Mouse (Mus musculus) stomach, postnatal 0 days (tissue): ENCODE measurements around the gene Sypl2. TPM values are rescaled to one million over a fixed set of nuclear protein-coding genes. Genes with fewer than 3 reads are reported as not detected.
A peak's percentile ranks its signal among the peaks of the same experiment; 100 is the strongest.

ENCODE experiments used
- ATAC-seq: fragments of 200-750 bp; cut with Nextera tagmentation; 2 replicates; pipeline ENCODE4 v1.8.0; 2017; ENCODE audit not compliant: low FRiP score, low TSS enrichment
- DNase-seq: peaks from one replicate; pipeline ENCODE4 v3.0.0-alpha.2; 2016; ENCODE audit warnings: low spot score
- H3K27ac ChIP-seq: fragments of 300-500 bp; sonication (generic); replicated peaks from 2 replicates; pipeline ENCODE4 v1.5.1; 2014; ENCODE audit warnings: mild to moderate bottlenecking, control low read depth
- H3K27me3 ChIP-seq: fragments of 300-500 bp; sonication (generic); 2 replicates; pipeline ENCODE4 v1.6.1; 2014; ENCODE audit warnings: low read length; ENCODE audit not compliant: control insufficient read depth, insufficient read depth
- H3K36me3 ChIP-seq: fragments of 300-500 bp; sonication (generic); 2 replicates; pipeline ENCODE4 v1.6.1; 2014; ENCODE audit warnings: low read length, mixed read lengths; ENCODE audit not compliant: control insufficient read depth, insufficient read depth
- H3K4me1 ChIP-seq: fragments of 300-500 bp; sonication (generic); replicated peaks from 2 replicates; pipeline ENCODE4 v1.6.1; 2014; ENCODE audit warnings: antibody characterized with exemption; ENCODE audit not compliant: control insufficient read depth, insufficient read depth
- H3K4me2 ChIP-seq: fragments of 300-500 bp; sonication (generic); replicated peaks from 2 replicates; pipeline ENCODE4 v1.6.1; 2014; ENCODE audit warnings: low read depth, mild to moderate bottlenecking, control low read depth, moderate library complexity
- H3K4me3 ChIP-seq: fragments of 300-500 bp; sonication (generic); 2 replicates; pipeline ENCODE4 v1.5.1; 2014; ENCODE audit warnings: low read depth, low read length, control low read depth
- H3K9ac ChIP-seq: fragments of 300-500 bp; sonication (generic); 2 replicates; pipeline ENCODE4 v1.6.1; 2014; ENCODE audit warnings: mild to moderate bottlenecking, low read length, control low read depth, mixed read lengths
- H3K9me3 ChIP-seq: fragments of 300-500 bp; sonication (generic); 2 replicates; pipeline ENCODE4 v1.6.1; 2016; ENCODE audit warnings: low read length; ENCODE audit not compliant: control insufficient read depth
- CTCF ChIP-seq: IDR thresholded peaks from 2 replicates; pipeline ENCODE4 v1.5.1; 2016; ENCODE audit warnings: antibody characterized with exemption, low read depth, mild to moderate bottlenecking, moderate library complexity
- EP300 ChIP-seq: optimal IDR thresholded peaks from 2 replicates; pipeline ENCODE3; 2016; ENCODE audit warnings: antibody characterized with exemption
- WGBS: fragments of 180-500 bp; shearing (Covaris S2); extraction: QIAGEN DNeasy Blood & Tissue Kit; methylation state at CpG from one replicate; pipeline ENCODE4 v1.1.7; 2014; 5-methylcytosine and 5-hydroxymethylcytosine counted together
- polyA plus RNA-seq: library from polyadenylated mRNA; unstranded; fragments of >200 nt; fragmentation: Nextera tagmentation; extraction: Ambion mirVana; gene quantifications from 2 replicates; pipeline ENCODE4 v1.2.1, GENCODE M21; 2015

Gene Sypl2
- polyA plus RNA-seq, 1 experiment from 2014 or later, result 0.04 TPM

GRCm38 (mm10) chr3:108178756-108179715, 47.4 kb downstream of the Sypl2 start:
- no peaks in the 10 kb centered on the region for H3K4me1 ChIP-seq
- no peak overlapping the region for H3K27ac ChIP-seq
- H3K4me2 ChIP-seq, result no peak overlapping the region
- ATAC-seq, result peak; percentile 86
- H3K9ac ChIP-seq, result no peak overlapping the region
- no peaks in the 10 kb centered on the region for H3K36me3 ChIP-seq
- H3K9me3 ChIP-seq, result no peaks in the 10 kb centered on the region
- no peaks in the 10 kb centered on the region for H3K27me3 ChIP-seq
- WGBS, result 39% methylated on average over 7 of the region's 7 CpGs
- TF ChIP-seq EP300 (no peak), CTCF (peak; percentile 40)
- DNase-seq, result peak; percentile 51
- H3K4me3 ChIP-seq, result no peak overlapping the region

DNA sequence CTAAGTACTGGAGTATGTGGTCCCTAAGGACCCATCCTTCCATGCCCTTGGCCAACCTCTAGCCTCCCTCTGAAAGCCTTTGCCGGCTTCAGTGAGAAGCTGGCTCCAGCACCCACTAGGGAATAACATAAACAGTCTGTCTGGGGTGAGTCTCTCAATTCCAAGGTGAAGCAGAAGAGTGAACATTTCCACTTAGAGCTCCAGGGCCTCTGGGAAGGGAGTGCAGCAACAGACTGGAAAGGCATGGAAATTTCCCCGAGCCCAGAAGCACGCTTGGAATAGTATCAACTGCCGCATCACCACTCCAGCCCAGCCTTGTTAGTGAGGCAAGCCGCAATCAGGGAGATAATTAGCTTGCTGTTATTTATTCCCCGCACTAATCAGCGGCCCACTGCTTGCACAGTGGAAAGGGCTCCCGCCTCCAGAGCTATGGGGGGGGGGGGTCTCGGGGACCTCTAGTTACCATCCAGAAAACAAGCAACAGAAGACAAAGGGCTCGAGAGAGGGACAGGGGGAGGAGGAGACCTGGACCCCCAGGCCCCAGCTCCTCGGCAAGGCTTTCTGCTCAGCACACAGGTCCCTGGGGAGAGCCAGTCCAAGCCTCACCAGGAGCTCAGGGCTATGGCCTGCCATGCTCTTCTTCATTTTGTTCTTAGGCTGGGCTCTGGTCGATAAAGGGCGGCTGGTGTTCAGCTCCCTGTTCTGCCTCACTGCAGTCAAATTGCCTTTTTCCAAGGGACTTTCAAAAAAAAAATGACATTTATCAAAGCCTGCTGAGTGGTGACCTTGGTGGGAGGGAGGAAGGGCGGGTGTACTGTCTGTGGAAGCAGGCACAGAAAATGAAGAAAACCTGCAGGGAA, 51.5 kb downstream of the Sypl2 start:
- no peak for TF ChIP-seq CTCF
- TF ChIP-seq EP300, result no peak
- 31% methylated on average over 14 of the region's 14 CpGs for WGBS
- Histone ChIP-seq H3K27me3 (no peaks in the 10 kb centered on the region), H3K36me3 (no peaks in the 10 kb centered on the region), H3K4me1 (no peaks in the 10 kb centered on the region), H3K9ac (no peak overlapping the region), H3K9me3 (no peaks in the 10 kb centered on the region), H3K4me2 (peak overlapping the region; percentile 36), H3K27ac (peak overlapping the region; percentile 61), H3K4me3 (no peak overlapping the region)
- DNase-seq, result no peak
- ATAC-seq, result peak; percentile 42; the same call in 1 of the 2 replicates

- H3K27ac ChIP-seq, result no peak overlapping the region
- H3K27me3 ChIP-seq, result no peaks in the 10 kb centered on the region
- H3K4me1 ChIP-seq, result no peaks in the 10 kb centered on the region
- ATAC-seq (no peak), DNase-seq (no peak)
- H3K36me3 ChIP-seq, result no peaks in the 10 kb centered on the region
- H3K4me3 ChIP-seq, result no peak overlapping the region
- H3K9ac ChIP-seq, result no peak overlapping the region
- WGBS, result 50% methylated on average over 3 of the region's 3 CpGs
- no peaks in the 10 kb centered on the region for H3K9me3 ChIP-seq
- H3K4me2 ChIP-seq, result no peak overlapping the region
- TF ChIP-seq EP300, result no peak
These were observed 57.2 kb downstream of the Sypl2 start for GRCm38 (mm10) chr3:108169199-108169598.

DNA sequence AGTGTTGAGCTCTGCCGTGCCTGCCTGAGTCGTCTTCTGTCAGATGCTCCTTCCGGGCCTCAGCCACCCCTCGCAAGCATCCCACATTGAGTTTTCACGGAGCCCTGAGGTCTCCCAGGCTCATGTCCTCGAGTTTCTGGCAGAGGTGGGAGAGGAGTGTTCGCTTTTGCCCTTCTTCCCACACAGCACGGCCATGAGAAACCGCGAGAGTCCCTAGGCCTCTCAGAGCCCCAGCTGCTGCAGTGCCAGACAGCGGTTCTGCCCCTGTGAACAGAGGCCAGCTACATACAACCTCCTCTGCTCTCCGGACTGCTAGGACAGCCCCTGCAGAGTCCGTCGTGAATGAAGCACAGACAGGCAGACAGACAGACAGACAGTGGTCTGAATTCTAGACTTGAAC, 58.9 kb downstream of the Sypl2 start:
- 60% methylated on average over 14 of the region's 14 CpGs for WGBS
- no peak for TF ChIP-seq CTCF
- no peak for TF ChIP-seq EP300
- no peak overlapping the region for H3K4me3 ChIP-seq
- no peaks in the 10 kb centered on the region for H3K4me1 ChIP-seq
- ATAC-seq (peak; percentile 24; the same call in 1 of the 2 replicates), DNase-seq (no peak)
- no peak overlapping the region for H3K9ac ChIP-seq
- no peaks in the 10 kb centered on the region for H3K36me3 ChIP-seq
- H3K27me3 ChIP-seq, result no peaks in the 10 kb centered on the region
- H3K4me2 ChIP-seq, result no peak overlapping the region
- H3K27ac ChIP-seq, result no peak overlapping the region
- no peaks in the 10 kb centered on the region for H3K9me3 ChIP-seq

DNA sequence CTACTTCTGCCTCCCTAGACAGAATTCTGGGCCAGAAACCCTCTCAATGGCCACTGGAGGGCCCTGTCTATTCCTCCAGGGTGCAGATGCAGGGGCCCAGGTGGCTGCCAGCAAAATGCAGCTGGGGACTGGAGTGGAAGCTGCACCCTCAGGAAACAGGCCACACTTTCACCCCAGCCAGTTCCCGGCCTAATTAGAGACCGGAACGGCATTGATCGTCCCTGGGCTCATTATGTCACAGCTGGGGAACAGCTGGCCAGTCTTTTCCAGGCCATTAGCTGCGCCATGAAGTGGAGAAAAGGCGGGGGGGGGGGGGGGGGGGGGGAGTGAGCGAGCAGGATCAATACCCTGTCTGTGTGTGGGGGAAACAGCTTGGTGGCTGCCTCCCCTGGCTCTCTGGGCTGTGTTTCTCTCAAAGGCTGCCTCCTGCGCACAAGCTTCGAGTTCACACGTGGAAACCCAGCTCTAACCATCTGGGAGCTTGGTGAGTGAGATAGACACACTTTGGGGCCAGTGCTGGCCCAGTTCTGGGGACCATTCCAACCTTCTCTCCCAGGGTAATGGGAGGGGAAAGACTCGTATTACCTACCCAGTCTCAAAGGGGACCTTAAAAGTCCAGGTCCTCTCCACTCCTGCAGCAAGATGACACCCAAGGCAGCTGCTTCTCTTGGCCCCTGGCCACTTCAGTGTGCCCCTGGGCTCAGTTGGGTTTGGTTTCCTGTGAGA, 59.8 kb downstream of the Sypl2 start:
- Histone ChIP-seq H3K27me3 (no peaks in the 10 kb centered on the region), H3K4me3 (no peak overlapping the region), H3K9ac (no peak overlapping the region), H3K4me1 (no peaks in the 10 kb centered on the region), H3K9me3 (no peaks in the 10 kb centered on the region), H3K36me3 (no peaks in the 10 kb centered on the region), H3K27ac (0 out of 2 replicates have a peak overlapping the region, but pooled peaks have one; percentile 8), H3K4me2 (no peak overlapping the region)
- ATAC-seq (peak; percentile 62; the same call in 1 of the 2 replicates), DNase-seq (peak; percentile 40)
- TF ChIP-seq EP300 (no peak), CTCF (peak; percentile 61)
- 34% methylated on average over 8 of the region's 11 CpGs for WGBS
